Mouse (Mus musculus): Measurements from ENCODE around the gene Myoz2. TPM values are rescaled to one million over a fixed set of nuclear protein-coding genes. Genes with fewer than 3 reads are reported as not detected.

Gene Myoz2
- total RNA-seq, 1 experiment, result not detected

DNA sequence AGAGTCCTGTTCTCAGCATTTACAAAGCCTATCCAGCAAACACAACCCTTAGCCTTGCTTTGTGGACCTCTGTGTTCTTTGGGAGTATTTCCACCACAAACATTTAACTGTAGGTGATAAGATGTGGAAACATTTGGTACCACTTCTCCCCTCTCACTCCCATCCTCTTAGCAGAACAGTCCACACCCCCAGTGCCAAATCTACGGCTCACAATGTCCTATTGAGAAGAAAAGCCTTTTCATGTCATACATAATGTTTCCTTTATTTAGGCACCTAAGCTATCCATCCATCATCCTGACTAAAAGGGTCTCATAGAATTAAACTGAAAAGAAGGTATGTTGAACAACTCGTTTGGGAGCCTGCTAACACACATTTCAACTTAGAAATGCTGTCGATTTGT is 9.2 kb downstream of the Myoz2 start:
- in situ Hi-C loops (cut with MboI; ENCODE audit: low sequenced_read_pairs in 2 of 2, unreplicated experiment in 2 of 2), result no loop called here
- no peak for DNase-seq (ENCODE audit: low read depth, low spot score)
- Histone ChIP-seq H3K27ac (ENCODE audit: insufficient read depth, low read depth, low read length, poor library complexity, severe bottlenecking) (no peak overlapping the region), H3K4me3 (ENCODE audit: insufficient read depth in 1 of 2, low read depth in 1 of 2, low read length in 2 of 2, poor library complexity in 1 of 2, severe bottlenecking in 1 of 2) (no peak overlapping the region), H3K36me3 (ENCODE audit: control insufficient read depth, insufficient read depth, low read length, poor library complexity, severe bottlenecking) (no peaks in the 10 kb centered on the region), H3K9ac (ENCODE audit: insufficient read depth, low read depth, low read length, poor library complexity, severe bottlenecking) (no peak overlapping the region), H3K4me1 (ENCODE audit: control insufficient read depth in 2 of 2, insufficient read depth in 2 of 2, low read length in 2 of 2, poor library complexity in 1 of 2) (no peaks in the 10 kb centered on the region), H3K9me3 (ENCODE audit: control insufficient read depth, insufficient read depth, low read depth, low read length) (no peaks in the 10 kb centered on the region)
- TF ChIP-seq ZNF384 (IDR thresholded peaks at IDR 0.05; ENCODE audit: low read depth, low read length), result no peak
- TF ChIP-seq HCFC1 (IDR thresholded peaks at IDR 0.05; ENCODE audit: borderline replicate concordance, insufficient read depth, low read length), result no peak
- TF ChIP-seq ZC3H11A (IDR thresholded peaks at IDR 0.05; ENCODE audit: borderline replicate concordance, low read depth, low read length), result no peak
- TF ChIP-seq MAFK (IDR thresholded peaks at IDR 0.05; ENCODE audit: insufficient read depth, low read depth, low read length), result no peak
- no peak for TF ChIP-seq CHD2 (IDR thresholded peaks at IDR 0.05; ENCODE audit: low read depth, low read length)

- Histone ChIP-seq H3K9me3 (ENCODE audit: control insufficient read depth, insufficient read depth, low read depth, low read length) (no peaks in the 10 kb centered on the region), H3K4me1 (ENCODE audit: control insufficient read depth in 2 of 2, insufficient read depth in 2 of 2, low read length in 2 of 2, poor library complexity in 1 of 2) (no peaks in the 10 kb centered on the region), H3K9ac (ENCODE audit: insufficient read depth, low read depth, low read length, poor library complexity, severe bottlenecking) (no peak overlapping the region), H3K27ac (ENCODE audit: insufficient read depth, low read depth, low read length, poor library complexity, severe bottlenecking) (no peak overlapping the region), H3K36me3 (ENCODE audit: control insufficient read depth, insufficient read depth, low read length, poor library complexity, severe bottlenecking) (no peaks in the 10 kb centered on the region), H3K4me3 (ENCODE audit: insufficient read depth in 1 of 2, low read depth in 1 of 2, low read length in 2 of 2, poor library complexity in 1 of 2, severe bottlenecking in 1 of 2) (no peak overlapping the region)
- TF ChIP-seq MAFK (IDR thresholded peaks at IDR 0.05; ENCODE audit: insufficient read depth, low read depth, low read length), result no peak
- TF ChIP-seq HCFC1 (IDR thresholded peaks at IDR 0.05; ENCODE audit: borderline replicate concordance, insufficient read depth, low read length), result no peak
- TF ChIP-seq ZNF384 (IDR thresholded peaks at IDR 0.05; ENCODE audit: low read depth, low read length), result no peak
- TF ChIP-seq CHD2 (IDR thresholded peaks at IDR 0.05; ENCODE audit: low read depth, low read length), result no peak
- in situ Hi-C loops (cut with MboI; ENCODE audit: low sequenced_read_pairs in 2 of 2, unreplicated experiment in 2 of 2), result no loop called here
- no peak for DNase-seq (ENCODE audit: low read depth, low spot score)
Observed at GRCm38 (mm10) chr3:123024496-123025234, 10.2 kb downstream of the Myoz2 start.

DNA sequence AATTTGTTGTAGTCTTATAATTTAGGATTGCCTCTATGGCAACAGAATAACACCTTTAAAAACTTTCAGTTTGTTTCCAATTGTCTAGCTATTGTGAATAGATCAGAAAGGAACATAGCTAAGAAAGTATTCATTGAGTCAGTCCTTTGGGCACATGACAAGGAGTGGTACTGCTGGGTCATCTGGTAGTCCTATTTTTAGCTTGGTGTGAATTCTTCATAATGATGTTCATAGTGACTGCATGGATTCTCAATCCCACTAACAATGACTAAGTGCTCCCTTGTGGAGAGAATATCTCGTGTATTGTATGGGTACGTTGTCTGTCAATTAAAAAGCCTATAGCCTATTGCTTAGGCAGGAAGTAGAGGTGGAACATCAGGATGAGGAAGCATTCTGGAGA is 16.0 kb downstream of the Myoz2 start:
- Histone ChIP-seq H3K27ac (ENCODE audit: insufficient read depth, low read depth, low read length, poor library complexity, severe bottlenecking) (no peak overlapping the region), H3K9me3 (ENCODE audit: control insufficient read depth, insufficient read depth, low read depth, low read length) (no peaks in the 10 kb centered on the region), H3K9ac (ENCODE audit: insufficient read depth, low read depth, low read length, poor library complexity, severe bottlenecking) (no peak overlapping the region), H3K4me3 (ENCODE audit: insufficient read depth in 1 of 2, low read depth in 1 of 2, low read length in 2 of 2, poor library complexity in 1 of 2, severe bottlenecking in 1 of 2) (no peak overlapping the region), H3K36me3 (ENCODE audit: control insufficient read depth, insufficient read depth, low read length, poor library complexity, severe bottlenecking) (no peaks in the 10 kb centered on the region), H3K4me1 (ENCODE audit: control insufficient read depth in 2 of 2, insufficient read depth in 2 of 2, low read length in 2 of 2, poor library complexity in 1 of 2) (no peaks in the 10 kb centered on the region)
- DNase-seq (ENCODE audit: low read depth, low spot score), result no peak
- in situ Hi-C loops (cut with MboI; ENCODE audit: low sequenced_read_pairs in 2 of 2, unreplicated experiment in 2 of 2), result no loop called here
- no peak for TF ChIP-seq MAFK (IDR thresholded peaks at IDR 0.05; ENCODE audit: insufficient read depth, low read depth, low read length)
- TF ChIP-seq CHD2 (IDR thresholded peaks at IDR 0.05; ENCODE audit: low read depth, low read length), result no peak
- no peak for TF ChIP-seq HCFC1 (IDR thresholded peaks at IDR 0.05; ENCODE audit: borderline replicate concordance, insufficient read depth, low read length)
- no peak for TF ChIP-seq ZNF384 (IDR thresholded peaks at IDR 0.05; ENCODE audit: low read depth, low read length)
- no peak for TF ChIP-seq ZC3H11A (IDR thresholded peaks at IDR 0.05; ENCODE audit: borderline replicate concordance, low read depth, low read length)

- in situ Hi-C loops (cut with MboI; ENCODE audit: low sequenced_read_pairs in 2 of 2, unreplicated experiment in 2 of 2), result no loop called here
- DNase-seq (ENCODE audit: low read depth, low spot score), result no peak
- TF ChIP-seq HCFC1 (IDR thresholded peaks at IDR 0.05; ENCODE audit: borderline replicate concordance, insufficient read depth, low read length) (no peak), ZC3H11A (IDR thresholded peaks at IDR 0.05; ENCODE audit: borderline replicate concordance, low read depth, low read length) (no peak), CHD2 (IDR thresholded peaks at IDR 0.05; ENCODE audit: low read depth, low read length) (no peak), ZNF384 (IDR thresholded peaks at IDR 0.05; ENCODE audit: low read depth, low read length) (no peak), MAFK (IDR thresholded peaks at IDR 0.05; ENCODE audit: insufficient read depth, low read depth, low read length) (no peak)
- no peaks in the 10 kb centered on the region for H3K36me3 ChIP-seq (ENCODE audit: control insufficient read depth, insufficient read depth, low read length, poor library complexity, severe bottlenecking)
- H3K27ac ChIP-seq (ENCODE audit: insufficient read depth, low read depth, low read length, poor library complexity, severe bottlenecking), result no peak overlapping the region
- no peaks in the 10 kb centered on the region for H3K4me1 ChIP-seq (ENCODE audit: control insufficient read depth in 2 of 2, insufficient read depth in 2 of 2, low read length in 2 of 2, poor library complexity in 1 of 2)
- H3K4me3 ChIP-seq (ENCODE audit: insufficient read depth in 1 of 2, low read depth in 1 of 2, low read length in 2 of 2, poor library complexity in 1 of 2, severe bottlenecking in 1 of 2), result no peak overlapping the region
- no peak overlapping the region for H3K9ac ChIP-seq (ENCODE audit: insufficient read depth, low read depth, low read length, poor library complexity, severe bottlenecking)
- no peaks in the 10 kb centered on the region for H3K9me3 ChIP-seq (ENCODE audit: control insufficient read depth, insufficient read depth, low read depth, low read length)
Observed at GRCm38 (mm10) chr3:123013476-123013875, 21.3 kb downstream of the Myoz2 start.

Data from ES-E14 (cell line).